9 mouse cellular contexts compared by ENCODE assay signal in the genomic region with DNA sequence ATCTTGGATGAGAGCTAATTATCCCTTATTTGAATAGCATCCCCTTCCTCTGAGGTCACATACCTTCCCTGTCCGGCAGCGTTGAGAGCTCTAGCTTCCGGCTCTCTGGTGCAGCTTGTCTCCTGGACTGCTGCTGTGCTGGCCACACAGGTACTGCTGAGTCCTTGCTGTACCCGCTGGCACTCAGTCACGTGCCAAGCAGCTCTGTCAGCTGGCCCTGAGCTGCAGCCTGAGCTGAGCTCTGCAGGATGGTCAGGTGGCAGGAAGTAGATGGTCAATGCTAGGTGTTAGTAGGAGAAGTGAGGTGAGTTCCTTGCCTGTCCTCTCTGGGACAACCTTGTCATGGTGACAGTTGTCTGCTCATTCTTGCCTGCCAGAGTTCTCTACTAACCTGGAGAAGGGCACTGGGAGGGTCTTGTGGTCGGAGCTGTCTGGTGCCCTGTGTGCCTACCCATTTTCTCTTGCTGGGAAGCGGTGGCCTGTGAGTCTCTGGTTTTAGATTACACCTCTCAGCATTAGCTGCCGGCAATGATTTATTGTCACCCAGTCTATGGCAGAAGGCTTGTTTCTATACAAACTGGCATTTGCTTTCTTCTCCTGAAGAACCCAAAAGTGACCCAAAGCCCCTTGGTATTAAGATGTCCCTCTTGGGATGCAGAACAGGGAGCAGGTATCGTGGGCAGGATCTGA. TPM values are rescaled to one million over a fixed set of nuclear protein-coding genes. Genes with fewer than 3 reads are reported as not detected.
A peak's percentile ranks its signal among the peaks of the same experiment; 100 is the strongest.
DNase-seq lines count a peak whose midpoint lies in the region; ATAC-seq lines count a peak whose summit lies in the region.
"Had no signal": no experiment of that assay in that cellular context is flagged by ENCODE, and none has a peak within 500 bp of the region (broad histone marks: within the 10 kb centered on the region; RNA-seq: fewer than 3 reads in every experiment).

No protein-coding gene starts in this region.

- peaks cover 3% of the 10 kb centered on the region for H3K36me3 ChIP-seq in forebrain, embryonic 11.5 days (ENCODE audit: control insufficient read depth, insufficient read depth, low read length)
- H3K36me3 ChIP-seq in forebrain, embryonic 16.5 days (ENCODE audit: control insufficient read depth, insufficient read depth): peaks cover 6% of the 10 kb centered on the region; the same call in 1 of the 2 replicates
- H3K36me3 ChIP-seq in hindbrain, embryonic 15.5 days: peaks cover 16% of the 10 kb centered on the region

- peak overlapping the region; percentile 63; the same call in 1 of the 2 replicates for H3K27ac ChIP-seq in forebrain, embryonic 11.5 days (ENCODE audit: low read depth, low read length)
- H3K27ac ChIP-seq in forebrain, embryonic 16.5 days (ENCODE audit: low read length): no peak overlapping the region
- peak overlapping the region; percentile 62 for H3K27ac ChIP-seq in brown adipose tissue, adult 24 weeks (replicated peaks; ENCODE audit: low read depth, low read length)
- H3K27ac ChIP-seq in hindbrain, embryonic 15.5 days (replicated peaks): peak overlapping the region; percentile 42; the same call in 1 of the 2 replicates

- no peaks in the 10 kb centered on the region for H3K27me3 ChIP-seq in forebrain, embryonic 11.5 days (ENCODE audit: control insufficient read depth, insufficient read depth, low read length)
- no peaks in the 10 kb centered on the region for H3K27me3 ChIP-seq in forebrain, embryonic 16.5 days (replicated peaks; ENCODE audit: control insufficient read depth, insufficient read depth, low read length)
- H3K27me3 ChIP-seq in hindbrain, embryonic 15.5 days: no peaks in the 10 kb centered on the region

- no peaks in the 10 kb centered on the region for H3K9me3 ChIP-seq in forebrain, embryonic 11.5 days (ENCODE audit: control insufficient read depth, low read length)
- no peaks in the 10 kb centered on the region for H3K9me3 ChIP-seq in forebrain, embryonic 16.5 days (ENCODE audit: control insufficient read depth, low read length)
- H3K9me3 ChIP-seq in hindbrain, embryonic 15.5 days: no peaks in the 10 kb centered on the region

- peaks cover 14% of the 10 kb centered on the region; the same call in 1 of the 2 replicates for H3K4me1 ChIP-seq in forebrain, embryonic 11.5 days (replicated peaks; ENCODE audit: control insufficient read depth, insufficient read depth, low read length)
- H3K4me1 ChIP-seq in forebrain, embryonic 16.5 days (replicated peaks; ENCODE audit: control insufficient read depth, insufficient read depth, low read length): peaks cover 22% of the 10 kb centered on the region
- peaks cover 2% of the 10 kb centered on the region; the same call in 1 of the 2 replicates for H3K4me1 ChIP-seq in brown adipose tissue, adult 24 weeks (ENCODE audit: control insufficient read depth, insufficient read depth, insufficient read length, low read length)
- peaks cover 18% of the 10 kb centered on the region for H3K4me1 ChIP-seq in hindbrain, embryonic 15.5 days (replicated peaks)

- ATAC-seq in forebrain, embryonic 11.5 days (replicated peaks; ENCODE audit: low FRiP score): no peak
- no peak for ATAC-seq in forebrain, embryonic 16.5 days
- no peak for ATAC-seq in hindbrain, embryonic 15.5 days (ENCODE audit: low FRiP score, low read depth)

- H3K9ac ChIP-seq in forebrain, embryonic 11.5 days (ENCODE audit: low read length): no peak overlapping the region
- H3K9ac ChIP-seq in forebrain, embryonic 16.5 days (replicated peaks; ENCODE audit: low read depth, low read length): no peak overlapping the region
- no peak overlapping the region for H3K9ac ChIP-seq in hindbrain, embryonic 15.5 days

- no peak for DNase-seq in forebrain, embryonic 11.5 days (ENCODE audit: low spot score)
- DNase-seq in kidney, postnatal 4 days: peak; percentile 34 to 55
- DNase-seq in adrenal gland, postnatal 4 days (ENCODE audit: low spot score in 2 of 2): no peak
- DNase-seq in left cerebral cortex, adult 11 months (ENCODE audit: low spot score): no peak
- DNase-seq in layer of hippocampus, postnatal 14 days (ENCODE audit: low spot score in 2 of 2): no peak
- DNase-seq: gastrocnemius, postnatal 36 days had no signal

- H3K4me2 ChIP-seq in forebrain, embryonic 11.5 days (ENCODE audit: low read depth, low read length, severe bottlenecking): no peak overlapping the region
- H3K4me2 ChIP-seq in forebrain, embryonic 16.5 days (ENCODE audit: low read length): no peak overlapping the region
- no peak overlapping the region for H3K4me2 ChIP-seq in hindbrain, embryonic 15.5 days

- no peak overlapping the region for H3K4me3 ChIP-seq in forebrain, embryonic 11.5 days (ENCODE audit: low read depth, low read length)
- H3K4me3 ChIP-seq in forebrain, embryonic 16.5 days (replicated peaks; ENCODE audit: low read length): no peak overlapping the region
- no peak overlapping the region for H3K4me3 ChIP-seq in brown adipose tissue, adult 24 weeks (ENCODE audit: insufficient read depth, low read depth, low read length)
- no peak overlapping the region for H3K4me3 ChIP-seq in hindbrain, embryonic 15.5 days

- WGBS in forebrain, embryonic 11.5 days: 51% methylated on average over 9 of the region's 9 CpGs
- 47% methylated on average over 9 of the region's 9 CpGs for WGBS in forebrain, embryonic 16.5 days
- WGBS in hindbrain, embryonic 15.5 days: 60% methylated on average over 9 of the region's 9 CpGs

RNA-seq across cellular contexts. Expression of gene Btbd16, which starts 53.1 kb away (rescaled TPM):
- polyA plus RNA-seq in forebrain, embryonic 11.5 days (2014; fragmentation: Nextera tagmentation; extraction: Ambion mirVana): not detected in 2 replicates
- polyA plus RNA-seq in forebrain, embryonic 16.5 days (2015; fragmentation: Nextera tagmentation; extraction: Ambion mirVana): not detected in 2 replicates
- not detected in 2 replicates for polyA plus RNA-seq in brown adipose tissue, adult 24 weeks (2012; ENCODE audit: insufficient read depth, insufficient read length, missing spikeins)
- 0.09 TPM in 1 of 2 replicates, not detected in the other for polyA plus RNA-seq in hindbrain, embryonic 15.5 days (2015; fragmentation: Nextera tagmentation; extraction: Ambion mirVana)
- under 1 TPM; 0.11 to 0.36 TPM for total RNA-seq in adrenal gland, postnatal 4 days (2021)
- total RNA-seq in layer of hippocampus, postnatal 14 days (2021): under 1 TPM; 0.37 to 0.60 TPM
- total RNA-seq: gastrocnemius, postnatal 36 days had no signal

Comparison
In these comparisons a context has a peak if more than half of its experiments do, and no peak if none do; other contexts are left out.
1. DNase-seq: peak in kidney, postnatal 4 days (2 of 2); none in forebrain, embryonic 11.5 days (single experiment), adrenal gland, postnatal 4 days (0 of 2), left cerebral cortex, adult 11 months (single experiment) and layer of hippocampus, postnatal 14 days (0 of 2).